Mouse (Mus musculus) fat pad, adult 2 months (tissue): Measurements from ENCODE around the gene Ppp1r3g.

Source experiments
- DNase-seq: peaks from one replicate; pipeline ENCODE4 v3.0.0-alpha.2; 2011; ENCODE audit warnings: low read depth, low spot score; ENCODE audit errors: extremely low read depth

Gene Ppp1r3g

DNA sequence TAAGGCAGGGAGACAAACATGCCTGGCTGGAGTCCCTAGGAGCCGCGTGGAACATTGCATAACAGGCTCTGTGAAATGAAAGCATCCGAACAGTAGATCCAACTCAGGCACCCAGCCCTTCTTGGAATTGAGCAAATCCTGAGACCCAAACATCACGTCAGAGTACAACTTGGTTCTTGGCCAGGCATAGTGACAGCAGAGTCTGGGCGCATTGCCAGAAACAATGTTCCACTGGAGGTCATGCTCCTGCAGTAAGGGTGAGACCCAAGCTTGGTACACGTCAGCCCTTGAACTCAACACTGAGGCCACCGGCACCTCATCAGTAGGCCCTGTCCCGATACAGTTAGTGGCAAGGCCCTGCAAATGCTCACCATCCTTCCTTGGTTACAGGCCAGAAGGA lies 35.4 kb downstream of the Ppp1r3g start:
- peak; percentile 23 for DNase-seq

DNA sequence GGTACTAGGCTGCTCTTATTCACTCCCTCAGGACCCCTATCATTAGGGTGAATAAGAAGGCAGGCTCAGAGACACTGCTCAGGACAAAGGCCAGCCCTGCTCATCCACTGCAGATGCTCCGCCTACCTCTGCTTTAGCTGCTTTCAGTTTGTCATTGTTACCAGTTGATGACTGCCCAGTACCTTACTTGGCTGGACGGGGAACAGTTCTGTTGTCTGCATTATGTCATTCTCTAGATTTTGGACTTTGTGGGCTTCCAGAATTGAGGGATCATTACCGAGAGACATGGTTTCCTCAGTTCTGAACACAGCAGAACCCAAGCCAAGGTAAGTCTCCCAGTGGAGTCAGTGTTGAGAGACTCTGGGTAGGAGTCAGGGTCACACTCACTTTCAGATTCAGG lies 36.6 kb downstream of the Ppp1r3g start:
- DNase-seq = no peak

DNA sequence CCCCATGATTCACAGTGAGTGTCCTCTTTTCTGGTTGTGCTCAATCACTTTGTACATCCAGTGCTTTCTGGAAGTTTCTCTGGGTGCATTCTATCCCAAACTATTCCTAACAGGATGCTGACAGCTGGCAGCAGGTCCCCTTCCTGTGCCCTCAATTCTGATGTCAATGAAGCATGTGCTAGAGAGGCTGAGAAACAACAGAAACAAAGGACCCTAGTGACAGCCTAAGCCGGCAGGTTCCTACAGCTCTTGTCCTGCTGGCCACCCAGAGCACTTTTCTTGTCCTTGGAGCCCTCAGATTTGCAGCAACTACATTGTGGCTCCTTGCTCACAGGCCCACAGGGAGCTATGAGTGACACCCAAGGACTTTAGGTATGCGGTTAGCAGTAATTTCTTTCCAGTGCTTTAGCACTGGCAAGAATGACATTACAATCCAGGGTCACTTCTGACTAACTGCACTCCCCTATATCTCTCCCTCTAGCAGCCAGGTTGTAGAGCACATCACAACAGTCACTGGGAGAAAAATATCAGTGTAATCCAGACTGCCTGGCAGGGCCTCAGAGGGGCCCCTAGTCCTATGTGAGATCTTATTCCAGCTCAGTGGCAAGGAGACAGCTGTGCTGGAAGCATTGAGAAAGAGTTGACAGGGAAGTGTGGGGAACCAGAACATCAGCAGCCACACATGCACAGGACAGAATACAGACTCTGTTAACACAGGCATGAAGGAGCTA lies 37.2 kb downstream of the Ppp1r3g start:
- no peak for DNase-seq

DNA sequence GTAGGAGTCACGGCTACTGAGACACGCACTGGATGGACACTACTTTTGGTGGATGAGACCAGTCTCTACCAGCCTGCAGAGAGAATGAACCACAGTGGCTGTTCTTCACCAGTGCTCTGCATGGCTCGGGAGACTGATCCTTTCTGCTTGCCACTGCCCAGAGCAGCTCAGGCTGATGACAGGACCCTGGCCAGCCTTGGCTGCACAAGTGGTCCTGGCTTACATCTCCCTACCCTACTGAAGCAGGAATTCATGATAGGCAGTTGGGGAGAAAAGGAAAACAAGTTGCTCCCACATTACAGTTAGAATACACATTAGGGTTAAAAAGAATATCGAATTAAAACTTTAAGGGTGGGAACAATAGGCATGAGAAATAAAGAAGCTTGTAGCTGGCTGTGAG lies 39.0 kb downstream of the Ppp1r3g start:
- no peak for DNase-seq

DNA sequence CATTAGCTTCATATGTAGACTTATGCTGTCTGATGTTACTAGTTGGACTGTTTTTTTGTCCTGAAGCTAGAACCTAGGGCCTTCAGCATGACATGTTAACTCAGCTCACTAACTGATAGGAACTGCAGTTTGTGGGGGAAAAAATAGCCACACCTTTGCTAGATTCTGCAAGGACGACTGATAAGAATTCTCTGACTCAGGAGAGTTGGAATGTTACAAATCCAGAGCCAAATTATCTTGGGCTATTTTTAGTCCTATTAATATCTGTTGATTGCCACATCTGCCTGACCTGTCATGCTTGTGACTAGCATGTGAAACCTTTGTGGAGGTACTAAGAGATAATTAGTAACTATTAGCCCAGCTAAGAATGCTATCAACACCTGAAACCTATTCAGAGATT lies 42.2 kb downstream of the Ppp1r3g start:
- DNase-seq = no peak

DNA sequence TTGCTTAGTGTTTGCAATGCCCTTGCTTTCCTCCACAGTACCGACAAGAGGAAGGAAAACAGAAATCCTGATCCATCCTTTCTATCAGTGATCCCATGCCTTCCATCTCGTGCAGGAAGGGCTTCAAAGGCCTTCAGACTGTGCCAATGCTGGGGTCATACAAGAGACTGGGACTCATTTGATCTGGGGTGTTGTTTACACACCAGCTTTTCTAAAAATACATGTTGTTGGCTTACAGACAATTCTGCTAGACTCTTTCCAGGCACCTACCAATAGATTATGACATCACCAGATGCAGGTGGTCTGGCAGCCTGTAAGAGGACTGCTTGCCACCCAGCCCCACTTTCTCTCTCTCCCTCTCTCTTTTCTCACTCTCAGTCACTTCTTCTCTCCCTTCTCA lies 51.3 kb downstream of the Ppp1r3g start:
- no peak for DNase-seq

DNA sequence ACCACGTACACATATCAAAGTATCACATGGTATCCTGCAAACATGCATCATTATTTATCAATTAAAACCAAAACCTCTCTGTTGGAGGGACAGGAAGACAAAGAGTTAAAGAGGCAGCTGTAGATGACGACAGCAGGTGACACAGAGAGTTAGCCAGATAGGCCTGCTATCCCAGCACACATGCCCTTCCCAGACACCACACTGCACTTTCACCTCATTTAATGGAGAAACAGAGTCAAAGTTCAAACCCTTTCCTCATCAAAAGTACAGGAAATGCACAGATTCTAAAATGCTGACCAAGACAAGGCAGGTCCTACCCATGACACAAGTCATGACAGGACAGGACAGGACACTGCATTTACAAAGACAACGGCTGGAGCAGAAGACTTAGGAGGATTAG lies 57.0 kb downstream of the Ppp1r3g start:
- peak; percentile 21 for DNase-seq

DNA sequence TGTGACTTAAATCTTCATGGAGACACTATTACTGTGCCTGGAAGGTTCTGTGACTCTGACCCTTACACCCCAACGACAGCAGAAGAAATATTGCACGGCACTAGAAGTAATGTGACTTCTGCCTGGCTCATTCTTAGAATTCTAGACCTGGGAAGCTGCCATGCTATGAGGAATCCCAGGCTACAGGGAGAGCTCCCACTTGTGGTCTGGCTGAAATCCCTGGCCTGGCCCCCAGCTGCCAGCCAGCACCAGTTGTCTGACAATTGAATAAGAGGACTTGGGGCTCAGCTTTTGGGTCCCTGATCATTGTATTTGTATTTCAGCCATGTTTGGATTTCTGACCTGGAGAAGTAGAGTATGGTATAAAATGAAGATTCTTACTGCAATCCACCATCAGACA lies 59.4 kb downstream of the Ppp1r3g start:
- no peak for DNase-seq

DNA sequence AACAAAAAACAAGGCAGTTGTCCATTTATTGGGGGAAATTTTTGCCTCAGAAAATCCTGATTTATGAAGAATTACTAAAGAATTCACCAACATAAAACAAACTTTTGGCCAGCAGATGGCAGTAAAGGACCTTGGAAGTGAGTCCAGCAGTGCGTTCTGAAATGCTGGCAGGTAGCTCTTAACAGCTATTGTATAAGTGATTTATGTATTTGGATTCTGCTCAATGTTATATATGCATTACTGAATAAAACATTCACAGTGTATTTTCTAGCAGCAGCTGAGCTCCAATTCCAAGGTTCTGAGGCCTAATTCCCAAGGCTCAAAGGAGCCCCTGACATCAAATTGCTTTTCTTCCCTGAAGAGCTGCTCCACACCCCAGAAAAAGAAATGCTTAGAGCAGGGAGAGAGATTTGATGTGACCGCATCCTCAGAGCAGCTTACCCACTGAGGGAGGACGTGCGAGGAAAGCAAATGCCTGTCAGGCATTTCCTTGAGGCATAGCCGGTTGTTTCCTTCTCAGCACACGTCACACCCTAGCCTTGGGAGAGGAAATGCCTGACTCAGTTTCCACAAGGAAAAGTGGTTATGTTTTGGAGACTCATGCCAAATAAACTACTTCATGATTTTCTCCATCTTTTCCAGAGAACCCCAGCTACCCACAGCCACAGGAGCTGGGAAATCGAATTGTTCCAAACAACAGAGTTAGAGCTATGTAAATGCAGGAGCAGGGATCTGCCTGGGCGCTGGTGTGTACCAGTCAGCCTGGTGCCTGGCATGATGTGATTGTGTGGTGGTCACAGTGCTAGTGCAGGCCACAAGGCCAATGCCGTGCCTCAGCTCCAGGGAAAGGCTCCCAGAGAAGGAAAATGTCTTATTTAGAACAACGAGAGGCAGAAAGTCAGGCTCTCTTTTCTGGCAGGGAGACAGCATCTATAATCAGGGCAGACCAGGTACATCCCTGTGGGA lies 61.0 kb downstream of the Ppp1r3g start:
- DNase-seq = peak; percentile 19
